Mouse (Mus musculus) heart, adult 2 months (tissue): ENCODE results near the gene Nt5c.

Experiments used
- CTCF ChIP-seq: fragments of 200-600 bp; IDR thresholded peaks from 2 replicates; pipeline ENCODE4 v1.8.1; 2022; ENCODE audit warnings: antibody characterized with exemption, mild to moderate bottlenecking, moderate library complexity
- EP300 ChIP-seq: fragments of 200-500 bp; IDR thresholded peaks from 2 replicates; pipeline ENCODE4 v1.6.1; 2011; ENCODE audit warnings: low read depth, low read length, control low read depth; ENCODE audit not compliant: insufficient read depth

- TF ChIP-seq CTCF = no peak
- no peak for TF ChIP-seq EP300
Observed at GRCm38 (mm10) chr11:115522238-115522637, 30.6 kb upstream of the Nt5c start.
